11 mouse cellular contexts compared by ENCODE assay signal in the genomic region with DNA sequence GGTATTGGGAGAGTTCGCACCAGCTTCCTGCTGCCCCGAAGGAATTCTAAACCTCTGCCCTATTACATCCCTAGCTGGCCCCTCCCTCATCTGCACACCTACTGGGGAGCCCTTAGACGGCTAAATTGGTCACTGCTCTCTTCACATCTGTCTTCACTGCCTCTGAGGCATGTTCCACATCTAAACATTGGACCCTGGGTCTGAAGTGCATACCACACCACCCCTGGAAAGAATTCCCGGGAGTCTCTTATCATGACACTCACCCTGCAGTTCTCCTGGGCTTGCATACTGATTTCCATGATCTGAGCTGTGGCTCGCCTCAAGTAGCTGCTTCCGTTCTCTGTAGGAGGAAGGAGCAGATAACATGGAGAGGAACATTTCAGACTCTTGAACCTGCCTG. TPM values are rescaled to one million over a fixed set of nuclear protein-coding genes. Genes with fewer than 3 reads are reported as not detected.
DNase-seq lines count a peak whose midpoint lies in the region; ATAC-seq lines count a peak whose summit lies in the region.
"Had no signal": no experiment of that assay in that cellular context is flagged by ENCODE, and none has a peak within 500 bp of the region (broad histone marks: within the 10 kb centered on the region; RNA-seq: fewer than 3 reads in every experiment).

No protein-coding gene starts in this region.

- H3K27ac ChIP-seq in forebrain, embryonic 10.5 days = peak overlapping the region; percentile 66
- no peak overlapping the region for H3K27ac ChIP-seq in forebrain, embryonic 11.5 days (ENCODE audit: low read depth, low read length)
- H3K27ac ChIP-seq in kidney, embryonic 14.5 days (ENCODE audit: low read depth, low read length) = peak overlapping the region; percentile 76

- peaks cover 3% of the 10 kb centered on the region; the same call in 1 of the 2 replicates for H3K9me3 ChIP-seq in forebrain, embryonic 10.5 days
- no peaks in the 10 kb centered on the region; the same call in 1 of the 2 replicates for H3K9me3 ChIP-seq in forebrain, embryonic 11.5 days (ENCODE audit: control insufficient read depth, low read length)
- H3K9me3 ChIP-seq in kidney, embryonic 14.5 days (ENCODE audit: control insufficient read depth, low read length) = no peaks in the 10 kb centered on the region

- no peak for DNase-seq in forebrain, embryonic 10.5 days (ENCODE audit: extremely low spot score, low spot score)
- no peak for DNase-seq in forebrain, embryonic 11.5 days (ENCODE audit: low spot score)
- no peak for DNase-seq in kidney, postnatal 14 days
- DNase-seq in testis, postnatal 10 days (ENCODE audit: low spot score) = peak; percentile 35
- no peak for DNase-seq in testis, postnatal 14 days (ENCODE audit: low spot score)
- peak; percentile 77 for DNase-seq in yolk sac, embryonic 10.5 days (ENCODE audit: low spot score)
- DNase-seq: right cerebral cortex, adult 18-20 months had no signal

- no peak for ATAC-seq in forebrain, embryonic 11.5 days (replicated peaks; ENCODE audit: low FRiP score)
- peak; percentile 60 for ATAC-seq in kidney, embryonic 14.5 days (ENCODE audit: low FRiP score, low TSS enrichment)
- no peak for ATAC-seq in megakaryocyte progenitor cell, adult 5-6 weeks (replicated peaks; ENCODE audit: poor library complexity)

- H3K4me2 ChIP-seq in forebrain, embryonic 11.5 days (ENCODE audit: low read depth, low read length, severe bottlenecking) = no peak overlapping the region
- H3K4me2 ChIP-seq in kidney, embryonic 14.5 days (replicated peaks; ENCODE audit: low read depth, low read length) = peak overlapping the region; percentile 15; the same call in 1 of the 2 replicates

- no peaks in the 10 kb centered on the region for H3K36me3 ChIP-seq in forebrain, embryonic 10.5 days (replicated peaks)
- no peaks in the 10 kb centered on the region for H3K36me3 ChIP-seq in forebrain, embryonic 11.5 days (ENCODE audit: control insufficient read depth, insufficient read depth, low read length)
- H3K36me3 ChIP-seq in kidney, embryonic 14.5 days (ENCODE audit: control insufficient read depth, insufficient read depth, low read length) = no peaks in the 10 kb centered on the region

- H3K4me3 ChIP-seq in forebrain, embryonic 10.5 days = no peak overlapping the region
- no peak overlapping the region for H3K4me3 ChIP-seq in forebrain, embryonic 11.5 days (ENCODE audit: low read depth, low read length)
- H3K4me3 ChIP-seq in kidney, embryonic 14.5 days (ENCODE audit: low read length) = no peak overlapping the region

- WGBS in forebrain, embryonic 10.5 days = 29% methylated on average over 6 of the region's 6 CpGs
- 29% methylated on average over 6 of the region's 6 CpGs for WGBS in forebrain, embryonic 11.5 days
- 1% methylated on average over 6 of the region's 6 CpGs for WGBS in kidney, embryonic 14.5 days

- peaks cover 60% of the 10 kb centered on the region for H3K4me1 ChIP-seq in forebrain, embryonic 10.5 days
- peaks cover 13% of the 10 kb centered on the region for H3K4me1 ChIP-seq in forebrain, embryonic 11.5 days (replicated peaks; ENCODE audit: control insufficient read depth, insufficient read depth, low read length)
- peaks cover 10% of the 10 kb centered on the region; the same call in 1 of the 2 replicates for H3K4me1 ChIP-seq in kidney, embryonic 14.5 days (ENCODE audit: control insufficient read depth, insufficient read depth, low read length)

- H3K27me3 ChIP-seq in forebrain, embryonic 10.5 days (ENCODE audit: poor library complexity, severe bottlenecking) = no peaks in the 10 kb centered on the region
- H3K27me3 ChIP-seq in forebrain, embryonic 11.5 days (ENCODE audit: control insufficient read depth, insufficient read depth, low read length) = no peaks in the 10 kb centered on the region
- no peaks in the 10 kb centered on the region for H3K27me3 ChIP-seq in kidney, embryonic 14.5 days (ENCODE audit: control insufficient read depth, insufficient read depth, low read length)

- H3K9ac ChIP-seq in forebrain, embryonic 11.5 days (ENCODE audit: low read length) = no peak overlapping the region
- H3K9ac ChIP-seq in kidney, embryonic 14.5 days (ENCODE audit: low read depth, low read length) = no peak overlapping the region

RNA-seq across cellular contexts. Expression of a gene that starts 9.2 kb away (rescaled TPM):
- polyA plus RNA-seq in forebrain, embryonic 10.5 days (2016; fragmentation: Nextera tagmentation; extraction: Ambion mirVana) = 2.1 and 2.7 TPM in 2 replicates
- 2.5 TPM in 2 replicates for polyA plus RNA-seq in forebrain, embryonic 11.5 days (2014; fragmentation: Nextera tagmentation; extraction: Ambion mirVana)
- polyA plus RNA-seq in kidney, embryonic 14.5 days (2014; fragmentation: Nextera tagmentation; extraction: Ambion mirVana) = 5.6 and 7.1 TPM in 2 replicates
- 85.0 and 90.4 TPM in 2 replicates for total RNA-seq in megakaryocyte progenitor cell, adult 5-6 weeks (2015)
- 101 and 119 TPM in 2 replicates for total RNA-seq in megakaryocyte progenitor cell, adult 5-6 weeks (2017)

RNA-seq across cellular contexts. Expression of a gene that starts 24.5 kb away (rescaled TPM):
- polyA plus RNA-seq in forebrain, embryonic 10.5 days (2016; fragmentation: Nextera tagmentation; extraction: Ambion mirVana) = 195 and 203 TPM in 2 replicates
- 252 and 259 TPM in 2 replicates for polyA plus RNA-seq in forebrain, embryonic 11.5 days (2014; fragmentation: Nextera tagmentation; extraction: Ambion mirVana)
- polyA plus RNA-seq in kidney, embryonic 14.5 days (2014; fragmentation: Nextera tagmentation; extraction: Ambion mirVana) = 228 and 240 TPM in 2 replicates
- total RNA-seq in megakaryocyte progenitor cell, adult 5-6 weeks (2015) = 264 and 298 TPM in 2 replicates
- total RNA-seq in megakaryocyte progenitor cell, adult 5-6 weeks (2017) = 127 and 137 TPM in 2 replicates

RNA-seq across cellular contexts. Expression of a gene that starts 24.7 kb away (rescaled TPM):
- 29.1 TPM in 2 replicates for polyA plus RNA-seq in forebrain, embryonic 10.5 days (2016; fragmentation: Nextera tagmentation; extraction: Ambion mirVana)
- 28.6 and 32.5 TPM in 2 replicates for polyA plus RNA-seq in forebrain, embryonic 11.5 days (2014; fragmentation: Nextera tagmentation; extraction: Ambion mirVana)
- 45.2 and 63.8 TPM in 2 replicates for polyA plus RNA-seq in kidney, embryonic 14.5 days (2014; fragmentation: Nextera tagmentation; extraction: Ambion mirVana)
- total RNA-seq in megakaryocyte progenitor cell, adult 5-6 weeks (2015) = 1.3 and 1.6 TPM in 2 replicates
- total RNA-seq in megakaryocyte progenitor cell, adult 5-6 weeks (2017) = 1.4 and 2.7 TPM in 2 replicates

RNA-seq across cellular contexts. Expression of a gene that starts 40.5 kb away (rescaled TPM):
- polyA plus RNA-seq in forebrain, embryonic 10.5 days (2016; fragmentation: Nextera tagmentation; extraction: Ambion mirVana) = not detected in 2 replicates
- not detected in 2 replicates for polyA plus RNA-seq in forebrain, embryonic 11.5 days (2014; fragmentation: Nextera tagmentation; extraction: Ambion mirVana)
- polyA plus RNA-seq in kidney, embryonic 14.5 days (2014; fragmentation: Nextera tagmentation; extraction: Ambion mirVana) = not detected in 2 replicates
- not detected in 2 replicates for total RNA-seq in megakaryocyte progenitor cell, adult 5-6 weeks (2015)
- total RNA-seq in megakaryocyte progenitor cell, adult 5-6 weeks (2017) = not detected in 2 replicates
- total RNA-seq: layer of hippocampus, adult 8-10 months had no signal
- polyA plus RNA-seq: limb, embryonic 14.5 days had no signal

Comparison
In these comparisons a context has a peak if more than half of its experiments do, and no peak if none do; other contexts are left out.
1. DNase-seq: peak in testis, postnatal 10 days (single experiment) and yolk sac, embryonic 10.5 days (single experiment); none in forebrain, embryonic 10.5 days (single experiment), forebrain, embryonic 11.5 days (single experiment), kidney, postnatal 14 days (single experiment) and testis, postnatal 14 days (single experiment).